Mouse (Mus musculus) embryonic facial prominence, embryonic 15.5 days (tissue): ENCODE measurements around the gene Thap12. TPM values are rescaled to one million over a fixed set of nuclear protein-coding genes. Genes with fewer than 3 reads are reported as not detected.

Experiments
- ATAC-seq: fragments of 200-750 bp; cut with Nextera tagmentation; 2 replicates; pipeline ENCODE4 v1.8.0; 2017; ENCODE audit warnings: low read depth, moderate TSS enrichment; ENCODE audit not compliant: insufficient number of reproducible peaks, low FRiP score, low TSS enrichment
- H3K27ac ChIP-seq: fragments of 300-500 bp; sonication (generic); replicated peaks from 2 replicates; pipeline ENCODE4 v1.5.1; 2015; ENCODE audit warnings: mild to moderate bottlenecking, inconsistent platforms
- H3K27me3 ChIP-seq: fragments of 300-500 bp; sonication (generic); 2 replicates; pipeline ENCODE4 v1.6.1; 2015; ENCODE audit warnings: inconsistent platforms
- H3K36me3 ChIP-seq: fragments of 300-500 bp; sonication (generic); 2 replicates; pipeline ENCODE4 v1.6.1; 2015; ENCODE audit warnings: mild to moderate bottlenecking, inconsistent platforms
- H3K4me1 ChIP-seq: fragments of 300-500 bp; sonication (generic); 2 replicates; pipeline ENCODE4 v1.6.1; 2015; ENCODE audit warnings: inconsistent platforms
- H3K4me2 ChIP-seq: fragments of 300-500 bp; sonication (generic); replicated peaks from 2 replicates; pipeline ENCODE4 v1.6.1; 2015; ENCODE audit warnings: mild to moderate bottlenecking, inconsistent platforms
- H3K4me3 ChIP-seq: fragments of 300-500 bp; sonication (generic); replicated peaks from 2 replicates; pipeline ENCODE4 v1.5.1; 2015; ENCODE audit warnings: mild to moderate bottlenecking, inconsistent platforms
- H3K9ac ChIP-seq: fragments of 300-500 bp; sonication (generic); 2 replicates; pipeline ENCODE4 v1.6.1; 2015; ENCODE audit warnings: inconsistent platforms
- H3K9me3 ChIP-seq: fragments of 300-500 bp; sonication (generic); replicated peaks from 2 replicates; pipeline ENCODE4 v1.6.1; 2016; ENCODE audit warnings: inconsistent platforms
- WGBS: fragments of 180-500 bp; shearing (Covaris S2); methylation state at CpG from one replicate; pipeline ENCODE4 v1.1.7; 2015; 5-methylcytosine and 5-hydroxymethylcytosine counted together
- polyA plus RNA-seq: library from polyadenylated mRNA; unstranded; fragments of >200 nt; fragmentation: Nextera tagmentation; extraction: Ambion mirVana; gene quantifications from 2 replicates; pipeline ENCODE4 v1.2.1, GENCODE M21; 2015

The Thap12 gene
- polyA plus RNA-seq, 1 experiment from 2014 or later, result 55.3 TPM

DNA sequence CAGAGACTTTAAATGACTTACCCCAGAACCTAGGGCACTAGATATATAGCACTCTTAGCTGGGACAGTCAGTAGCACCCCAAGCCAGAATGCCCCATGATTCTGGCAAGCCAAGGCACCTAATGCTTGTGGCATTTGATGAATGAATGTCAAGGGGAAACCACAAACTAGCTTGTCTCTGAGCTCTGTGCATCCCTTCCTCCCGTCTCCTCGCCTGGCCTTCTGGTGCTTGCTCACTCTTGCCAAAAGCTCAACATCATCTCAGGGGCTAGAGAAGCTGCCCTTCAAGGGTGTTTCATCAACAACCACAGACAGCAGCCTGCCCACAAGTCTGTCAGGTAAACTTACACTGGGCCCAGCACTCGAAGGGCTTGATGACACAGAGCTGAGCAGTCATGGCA, 25.6 kb downstream of the Thap12 start:
- Histone ChIP-seq H3K4me3 (no peak overlapping the region), H3K9ac (no peak overlapping the region), H3K27me3 (no peaks in the 10 kb centered on the region), H3K4me1 (peaks cover 29% of the 10 kb centered on the region), H3K9me3 (no peaks in the 10 kb centered on the region), H3K27ac (no peak overlapping the region), H3K4me2 (no peak overlapping the region), H3K36me3 (no peaks in the 10 kb centered on the region)
- no peak for ATAC-seq
- 69% methylated on average over 3 of the region's 3 CpGs for WGBS

DNA sequence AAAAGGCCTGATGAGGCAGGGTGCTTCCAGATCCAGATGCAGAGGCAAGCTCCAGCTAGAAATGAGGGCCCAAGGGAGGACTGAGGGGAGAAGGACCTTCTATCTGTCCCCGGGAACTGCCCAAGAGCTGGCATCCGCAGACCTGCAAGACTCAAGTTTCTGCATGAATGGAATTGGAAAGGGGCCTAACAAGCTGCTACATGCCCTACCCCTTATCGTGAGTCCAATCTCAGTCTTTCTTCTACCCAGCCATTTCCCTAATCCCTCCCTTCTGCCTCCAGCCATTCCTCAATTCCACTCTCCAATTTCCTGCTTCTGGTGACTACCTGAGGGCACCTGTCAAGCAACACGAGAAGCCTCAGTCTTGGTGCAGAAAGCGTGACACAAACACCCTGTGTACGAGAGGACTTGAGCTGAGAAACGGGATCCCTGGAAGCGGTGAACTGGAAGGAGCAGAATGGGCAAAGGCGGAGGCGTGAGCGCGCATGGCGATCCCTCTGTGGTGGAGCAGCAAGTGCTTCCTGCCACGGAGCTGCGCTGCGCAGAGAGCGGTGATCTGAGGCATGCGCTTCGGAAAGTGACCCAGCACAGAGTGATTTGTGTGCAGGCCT, 26.9 kb downstream of the Thap12 start:
- Histone ChIP-seq H3K4me2 (peak overlapping the region; percentile 30), H3K36me3 (no peaks in the 10 kb centered on the region), H3K4me3 (peak overlapping the region; percentile 8; the same call in 1 of the 2 replicates), H3K9ac (no peak overlapping the region), H3K4me1 (peaks cover 35% of the 10 kb centered on the region), H3K27ac (no peak overlapping the region), H3K9me3 (no peaks in the 10 kb centered on the region), H3K27me3 (no peaks in the 10 kb centered on the region)
- peak; percentile 22; the same call in 1 of the 2 replicates for ATAC-seq
- WGBS, result 12% methylated on average over 19 of the region's 19 CpGs

DNA sequence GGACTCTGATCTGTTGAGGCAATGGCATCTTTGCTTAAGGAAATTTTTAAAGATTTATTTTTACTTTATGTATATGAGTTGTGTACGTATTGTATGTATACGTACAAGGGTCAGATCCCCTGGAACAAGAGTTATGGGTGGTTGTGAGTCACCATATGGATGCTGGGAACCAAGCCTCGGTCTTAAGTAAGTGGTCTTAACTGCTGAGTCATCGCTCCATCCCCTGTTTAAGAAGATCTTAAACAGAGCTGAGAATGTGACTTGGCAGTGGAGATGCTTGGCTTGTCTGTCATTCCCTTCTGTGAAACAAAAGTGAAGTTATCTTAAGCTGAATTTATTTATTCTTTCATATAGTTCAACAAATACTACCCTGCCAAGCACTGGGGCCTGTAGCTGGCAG, 31.1 kb downstream of the Thap12 start:
- no peak overlapping the region for H3K4me3 ChIP-seq
- H3K4me2 ChIP-seq, result no peak overlapping the region
- no peaks in the 10 kb centered on the region for H3K9me3 ChIP-seq
- ATAC-seq, result no peak
- WGBS, result 78% methylated on average over 4 of the region's 4 CpGs
- peaks cover 27% of the 10 kb centered on the region for H3K4me1 ChIP-seq
- H3K27ac ChIP-seq, result no peak overlapping the region
- H3K9ac ChIP-seq, result no peak overlapping the region
- H3K27me3 ChIP-seq, result no peaks in the 10 kb centered on the region
- no peaks in the 10 kb centered on the region for H3K36me3 ChIP-seq

DNA sequence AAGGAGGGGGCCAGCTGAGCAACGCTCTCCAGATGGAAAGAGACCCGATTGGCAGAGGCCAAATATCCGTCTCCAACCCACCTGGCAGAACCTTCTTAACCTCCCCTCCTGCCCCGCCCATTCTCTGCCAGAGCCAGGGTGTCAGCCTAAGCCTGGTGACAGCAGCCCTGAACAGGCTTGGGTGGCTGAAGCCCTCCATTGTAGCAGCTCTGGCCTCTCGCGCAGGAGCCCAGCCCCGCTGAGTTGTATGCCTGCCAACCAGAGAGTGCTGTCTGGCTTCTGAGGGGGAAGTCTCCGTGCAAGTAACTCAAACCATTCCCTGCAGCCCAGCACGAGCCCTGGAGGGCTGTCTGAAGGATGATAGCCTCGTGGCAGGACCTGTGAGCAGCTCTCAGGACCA, 32.0 kb downstream of the Thap12 start:
- peak; percentile 74 for ATAC-seq
- H3K4me1 ChIP-seq, result peaks cover 18% of the 10 kb centered on the region
- no peak overlapping the region for H3K27ac ChIP-seq
- peak overlapping the region; percentile 34 for H3K4me2 ChIP-seq
- H3K4me3 ChIP-seq, result no peak overlapping the region
- WGBS, result 11% methylated on average over 10 of the region's 10 CpGs
- H3K27me3 ChIP-seq, result no peaks in the 10 kb centered on the region
- no peaks in the 10 kb centered on the region for H3K36me3 ChIP-seq
- H3K9me3 ChIP-seq, result no peaks in the 10 kb centered on the region
- no peak overlapping the region for H3K9ac ChIP-seq

DNA sequence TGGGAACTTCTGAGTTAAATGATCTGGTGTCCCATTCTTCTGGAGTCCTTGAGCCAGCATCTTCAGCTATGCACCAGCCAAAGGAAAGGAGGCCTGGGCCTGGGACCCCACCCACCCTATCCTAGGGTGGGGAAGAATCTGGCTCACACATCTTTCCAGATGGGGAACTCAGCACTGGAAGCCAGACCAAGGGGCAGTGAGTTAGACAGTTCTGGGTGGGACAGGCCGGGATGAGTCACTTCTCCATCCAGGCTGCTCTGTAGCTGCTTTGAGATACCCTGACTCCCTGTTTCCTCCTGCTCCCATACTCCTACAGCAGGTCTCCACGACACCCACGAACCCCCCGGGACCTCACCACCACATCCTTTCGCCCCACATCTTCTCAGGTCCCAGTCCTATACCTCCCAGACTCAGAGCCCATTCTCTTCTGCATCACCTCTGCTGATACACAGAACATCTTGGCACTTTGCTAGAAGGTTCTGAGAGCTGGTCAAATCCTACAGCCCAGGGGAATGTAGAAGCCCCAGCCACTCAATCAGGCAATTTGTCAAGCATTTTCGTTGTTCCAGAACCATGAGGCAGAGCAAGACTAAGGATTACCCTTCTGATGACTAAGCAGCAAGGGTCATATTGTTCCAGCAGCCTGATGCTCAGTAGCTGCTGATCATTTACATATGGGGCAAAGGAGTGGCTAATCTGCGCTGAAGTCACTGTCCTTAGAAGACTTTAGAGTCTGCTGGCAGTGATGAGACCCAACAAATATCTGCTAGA, 34.1 kb downstream of the Thap12 start:
- peaks cover 23% of the 10 kb centered on the region for H3K4me1 ChIP-seq
- H3K27me3 ChIP-seq, result no peaks in the 10 kb centered on the region
- no peak overlapping the region for H3K4me2 ChIP-seq
- no peak for ATAC-seq
- H3K9me3 ChIP-seq, result no peaks in the 10 kb centered on the region
- no peak overlapping the region for H3K4me3 ChIP-seq
- H3K9ac ChIP-seq, result no peak overlapping the region
- H3K36me3 ChIP-seq, result no peaks in the 10 kb centered on the region
- 79% methylated on average over 7 of the region's 7 CpGs for whole genome bisulfite sequencing
- H3K27ac ChIP-seq, result no peak overlapping the region

DNA sequence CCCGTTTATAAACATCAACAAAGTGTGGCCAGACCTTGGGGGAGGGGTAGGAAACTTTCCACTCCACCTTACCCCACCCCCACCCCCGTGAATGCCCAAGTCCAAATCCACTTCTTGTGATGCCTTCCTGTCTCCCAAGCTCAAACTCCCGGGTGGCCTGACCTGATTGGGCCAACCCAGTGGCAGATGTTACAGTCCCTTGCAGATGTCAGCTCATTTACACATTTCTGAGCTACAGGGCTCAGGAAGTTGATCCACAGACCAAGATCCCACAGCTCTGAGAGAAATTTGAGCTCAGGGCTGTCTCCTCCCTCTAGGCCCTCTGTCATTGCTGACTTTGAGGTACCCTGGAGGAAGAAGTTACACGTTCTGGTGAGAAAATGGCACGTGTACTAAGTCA, 37.5 kb downstream of the Thap12 start:
- Histone ChIP-seq H3K4me2 (no peak overlapping the region), H3K4me1 (peaks cover 10% of the 10 kb centered on the region), H3K27ac (no peak overlapping the region), H3K27me3 (no peaks in the 10 kb centered on the region), H3K36me3 (no peaks in the 10 kb centered on the region), H3K9ac (no peak overlapping the region), H3K4me3 (no peak overlapping the region), H3K9me3 (no peaks in the 10 kb centered on the region)
- 11% methylated on average over 5 of the region's 5 CpGs for WGBS
- no peak for ATAC-seq

DNA sequence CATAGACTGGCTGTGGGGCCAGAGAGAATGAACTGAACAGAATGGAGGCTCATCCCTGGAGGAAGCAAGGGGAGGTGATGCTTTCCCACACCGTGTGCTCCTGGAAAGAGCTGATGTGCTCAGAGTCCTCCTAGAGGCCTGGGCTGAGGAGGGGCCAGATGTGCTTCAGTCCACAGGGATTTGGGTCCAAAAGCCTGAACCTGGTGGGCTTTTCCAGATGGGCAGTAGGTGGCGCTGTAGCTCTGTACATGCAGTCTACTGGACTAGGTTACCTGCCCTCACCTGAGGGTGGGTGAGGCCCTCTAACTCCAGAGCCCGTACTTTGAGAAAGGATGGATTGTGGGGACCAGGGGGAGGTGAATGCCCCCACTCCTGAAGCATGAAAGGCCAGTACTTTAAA, 40.4 kb downstream of the Thap12 start:
- Histone ChIP-seq H3K9ac (no peak overlapping the region), H3K9me3 (no peaks in the 10 kb centered on the region), H3K4me1 (peaks cover 8% of the 10 kb centered on the region), H3K4me2 (no peak overlapping the region), H3K27ac (no peak overlapping the region), H3K4me3 (no peak overlapping the region), H3K27me3 (no peaks in the 10 kb centered on the region), H3K36me3 (no peaks in the 10 kb centered on the region)
- ATAC-seq, result no peak
- 2% methylated on average over 3 of the region's 3 CpGs for WGBS

DNA sequence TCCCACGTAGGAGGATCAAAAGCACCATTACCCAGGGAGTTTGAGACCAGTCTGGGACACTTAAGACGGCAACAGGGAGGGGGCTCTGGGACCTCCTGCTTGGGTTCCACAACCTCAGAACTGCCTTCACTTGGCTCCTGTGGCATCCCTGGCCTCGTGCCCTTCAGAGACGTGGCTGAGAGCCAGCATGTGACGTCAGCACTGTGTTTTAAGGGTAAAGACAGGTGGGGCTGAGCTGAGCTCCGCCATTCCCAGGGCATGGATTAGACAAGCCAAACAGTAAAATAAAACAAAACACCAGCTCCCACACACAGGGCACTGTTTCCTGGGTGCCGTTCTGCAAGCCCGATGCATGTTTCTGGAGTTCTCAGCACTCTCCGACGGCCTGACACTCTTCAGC, 47.5 kb downstream of the Thap12 start:
- Histone ChIP-seq H3K27me3 (no peaks in the 10 kb centered on the region), H3K4me1 (peaks cover 26% of the 10 kb centered on the region; the same call in 1 of the 2 replicates), H3K9me3 (no peaks in the 10 kb centered on the region), H3K27ac (no peak overlapping the region), H3K9ac (no peak overlapping the region), H3K4me2 (no peak overlapping the region), H3K4me3 (no peak overlapping the region), H3K36me3 (no peaks in the 10 kb centered on the region)
- no peak for ATAC-seq
- 44% methylated on average over 10 of the region's 10 CpGs for WGBS

DNA sequence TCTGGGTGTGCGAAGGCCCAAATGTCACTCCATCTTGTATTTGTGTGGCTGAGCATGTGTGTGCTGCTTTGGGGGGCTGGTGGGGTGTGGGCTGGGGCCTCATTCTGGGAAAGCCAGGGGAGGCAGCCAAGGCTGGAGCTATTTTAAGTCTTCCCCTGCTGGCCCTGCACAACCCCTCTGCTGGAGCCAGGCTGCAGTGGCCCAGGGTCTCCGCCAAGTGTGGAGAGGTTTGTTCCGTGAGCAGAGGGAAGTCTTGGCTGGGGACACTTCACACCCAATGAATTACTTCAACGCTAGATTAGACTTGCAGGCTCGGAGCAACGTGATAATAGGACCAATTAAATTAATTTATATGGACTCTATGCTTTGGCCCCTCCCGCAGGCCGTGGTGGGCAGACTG, 49.8 kb downstream of the Thap12 start:
- Histone ChIP-seq H3K27ac (0 out of 2 replicates have a peak overlapping the region, but pooled peaks have one; percentile 5), H3K36me3 (no peaks in the 10 kb centered on the region), H3K4me3 (no peak overlapping the region), H3K4me1 (peaks cover 26% of the 10 kb centered on the region; the same call in 1 of the 2 replicates), H3K9me3 (no peaks in the 10 kb centered on the region), H3K27me3 (no peaks in the 10 kb centered on the region), H3K4me2 (no peak overlapping the region), H3K9ac (no peak overlapping the region)
- 81% methylated on average over 8 of the region's 8 CpGs for WGBS
- ATAC-seq, result no peak

DNA sequence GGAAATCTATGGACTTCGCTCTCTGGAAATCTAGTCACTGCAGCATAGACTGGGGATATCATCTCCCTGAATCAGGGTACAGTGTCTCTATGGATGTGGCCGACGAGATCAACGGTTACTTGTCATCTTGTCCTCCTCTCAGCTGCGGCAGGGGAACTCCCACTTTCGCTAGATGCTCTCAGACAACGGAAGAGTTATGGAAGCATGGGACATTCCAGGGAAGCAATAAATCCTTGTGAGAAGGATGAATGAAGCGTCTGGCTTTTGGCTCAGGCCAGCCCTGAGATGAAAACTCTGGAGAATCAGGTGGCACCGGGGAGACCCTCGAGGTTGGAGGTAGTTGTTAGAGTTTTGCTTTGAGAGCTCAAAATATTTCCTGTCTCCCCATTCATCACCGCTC, 53.1 kb downstream of the Thap12 start:
- 85% methylated on average over 11 of the region's 11 CpGs for WGBS
- H3K4me3 ChIP-seq, result no peak overlapping the region
- no peak overlapping the region for H3K27ac ChIP-seq
- no peaks in the 10 kb centered on the region; the same call in 1 of the 2 replicates for H3K27me3 ChIP-seq
- no peaks in the 10 kb centered on the region for H3K36me3 ChIP-seq
- H3K9ac ChIP-seq, result no peak overlapping the region
- no peaks in the 10 kb centered on the region for H3K9me3 ChIP-seq
- H3K4me1 ChIP-seq, result peaks cover 14% of the 10 kb centered on the region; the same call in 1 of the 2 replicates
- no peak for ATAC-seq
- H3K4me2 ChIP-seq, result no peak overlapping the region

DNA sequence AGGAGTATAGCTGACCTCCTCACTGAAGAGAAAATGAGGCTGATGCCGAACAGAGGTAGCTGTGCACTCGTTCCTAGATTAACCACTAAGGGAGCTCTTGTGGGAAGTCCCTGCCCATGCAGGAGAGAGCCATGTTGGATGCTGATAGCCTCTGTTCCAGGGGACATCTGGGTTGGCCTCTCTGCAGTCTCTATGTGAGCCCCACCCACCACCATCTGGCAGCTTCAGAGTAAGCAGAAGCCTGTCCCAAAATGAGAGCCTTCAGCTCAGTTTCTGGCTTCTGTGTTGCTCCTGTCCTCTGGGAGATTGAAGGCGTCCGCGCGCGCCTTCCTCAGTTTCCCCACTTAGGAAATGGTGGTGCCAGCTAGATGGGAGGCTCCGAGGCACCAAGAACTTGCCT, 53.7 kb downstream of the Thap12 start:
- H3K27ac ChIP-seq, result no peak overlapping the region
- H3K4me2 ChIP-seq, result no peak overlapping the region

More for the DNA sequence above, 53.7 kb downstream of the Thap12 start:
- WGBS, result 72% methylated on average over 8 of the region's 8 CpGs
- no peak overlapping the region for H3K4me3 ChIP-seq
- H3K27me3 ChIP-seq, result no peaks in the 10 kb centered on the region; the same call in 1 of the 2 replicates
- no peak overlapping the region for H3K9ac ChIP-seq
- ATAC-seq, result no peak
- no peaks in the 10 kb centered on the region for H3K9me3 ChIP-seq
- peaks cover 14% of the 10 kb centered on the region; the same call in 1 of the 2 replicates for H3K4me1 ChIP-seq
- no peaks in the 10 kb centered on the region for H3K36me3 ChIP-seq
